In the genomic region with DNA sequence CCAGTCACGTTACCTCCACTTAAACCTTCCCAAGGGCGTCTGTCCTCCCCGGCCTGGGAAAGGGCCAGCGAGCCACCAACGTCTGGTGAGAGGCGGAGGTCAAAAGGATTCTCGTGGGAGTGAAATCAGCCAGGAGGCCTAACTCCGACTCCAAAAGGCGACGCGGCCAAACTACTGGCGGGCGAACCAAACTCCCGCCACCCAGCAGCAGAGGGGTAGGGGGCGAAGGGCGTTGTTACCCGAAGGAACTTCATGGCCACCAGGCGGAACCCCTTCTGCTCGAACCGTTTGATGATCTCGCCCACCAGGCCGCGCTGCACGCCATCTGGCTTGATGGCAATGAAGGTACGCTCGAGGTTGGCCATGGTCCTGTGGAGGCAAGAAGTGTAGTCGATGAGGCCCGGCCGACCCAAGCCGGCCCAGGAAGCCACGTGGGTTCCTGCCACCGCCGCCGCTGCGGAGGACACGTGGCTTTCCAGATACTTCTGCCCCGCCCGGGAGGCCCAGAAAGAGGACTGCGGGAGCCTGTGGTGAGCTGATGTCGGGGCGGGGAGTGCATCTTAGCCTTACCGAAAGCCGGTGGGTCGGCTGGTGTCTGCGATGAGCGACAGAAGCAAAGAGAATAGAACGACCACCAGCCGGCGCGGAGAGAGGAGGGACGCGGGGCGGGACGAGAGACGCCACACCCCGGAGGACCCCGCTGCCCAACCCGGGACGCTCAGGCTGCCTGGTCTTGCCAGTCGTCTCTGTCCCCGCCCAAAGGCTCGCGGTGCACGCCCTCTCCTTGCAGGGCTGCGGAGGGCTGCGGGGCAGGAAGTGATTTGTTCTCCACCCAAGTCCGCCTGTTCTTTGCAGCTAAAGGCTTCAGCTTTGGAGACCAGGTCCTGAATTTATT, we compare ENCODE assay signal across 8 mouse cellular contexts. TPM values are rescaled to one million over a fixed set of nuclear protein-coding genes. Genes with fewer than 3 reads are reported as not detected.
A peak's percentile ranks its signal among the peaks of the same experiment; 100 is the strongest.
DNase-seq lines count a peak whose midpoint lies in the region; ATAC-seq and TF ChIP-seq lines count a peak whose summit lies in the region.

No protein-coding gene starts in this region.

- H3K9me3 ChIP-seq in MEL (replicated peaks; ENCODE audit: insufficient read depth, low read length) = no peaks in the 10 kb centered on the region
- H3K9me3 ChIP-seq in forebrain, embryonic 16.5 days (ENCODE audit: control insufficient read depth, low read length) = no peaks in the 10 kb centered on the region
- no peaks in the 10 kb centered on the region for H3K9me3 ChIP-seq in neural tube, embryonic 15.5 days (replicated peaks)

- peaks cover 13 to 23% of the 10 kb centered on the region in 2 experiments for H3K36me3 ChIP-seq in MEL (ENCODE audit: control insufficient read depth in 1 of 2, insufficient read depth in 2 of 2, low read length in 2 of 2)
- H3K36me3 ChIP-seq in forebrain, embryonic 16.5 days (ENCODE audit: control insufficient read depth, insufficient read depth) = peaks cover 23% of the 10 kb centered on the region
- H3K36me3 ChIP-seq in neural tube, embryonic 15.5 days = peaks cover 45% of the 10 kb centered on the region

- ATAC-seq in forebrain, embryonic 16.5 days = peak; percentile 98
- peak; percentile 97 for ATAC-seq in neural tube, embryonic 15.5 days (ENCODE audit: low FRiP score)

- H3K27ac ChIP-seq in MEL (ENCODE audit: control insufficient read depth, low read depth, low read length) = peak overlapping the region; percentile 83
- H3K27ac ChIP-seq in forebrain, embryonic 16.5 days (ENCODE audit: low read length) = peak overlapping the region; percentile 87
- peak overlapping the region; percentile 92 for H3K27ac ChIP-seq in layer of hippocampus, adult 2 months
- peak overlapping the region; percentile 86 for H3K27ac ChIP-seq in neural tube, embryonic 15.5 days (replicated peaks)

- peak overlapping the region; percentile 75 for H3K4me2 ChIP-seq in forebrain, embryonic 16.5 days (ENCODE audit: low read length)
- peak overlapping the region; percentile 95 for H3K4me2 ChIP-seq in neural tube, embryonic 15.5 days

- peak; percentile 49 to 91; a peak in 3 of 4 replicates for TF ChIP-seq POLR2A in MEL (IDR thresholded peaks at IDR 0.05; ENCODE audit: control insufficient read depth in 1 of 2, insufficient read depth in 1 of 2, low read depth in 1 of 2, low read length in 2 of 2, poor library complexity in 1 of 2)
- peak; percentile 66; the same call in 1 of the 2 replicates for TF ChIP-seq POLR2A in lung, adult 2 months (IDR thresholded peaks at IDR 0.05; ENCODE audit: borderline replicate concordance, extremely low read depth, low read depth, low read length)

- no peak for TF ChIP-seq RAD21 in MEL (IDR thresholded peaks at IDR 0.05; ENCODE audit: low read depth, low read length)

- peak overlapping the region; percentile 87 for H3K9ac ChIP-seq in MEL (ENCODE audit: control insufficient read depth, low read depth, low read length, poor library complexity, severe bottlenecking)
- H3K9ac ChIP-seq in forebrain, embryonic 16.5 days (replicated peaks; ENCODE audit: low read depth, low read length) = peak overlapping the region; percentile 70
- H3K9ac ChIP-seq in neural tube, embryonic 15.5 days (replicated peaks) = peak overlapping the region; percentile 69

- no peak for TF ChIP-seq EP300 in MEL (IDR thresholded peaks at IDR 0.05; ENCODE audit: low read depth in 1 of 2, low read length in 2 of 2)

- peaks cover 0 to 33% of the 10 kb centered on the region in 2 experiments; a peak in 3 of 4 replicates for H3K4me1 ChIP-seq in MEL (ENCODE audit: control insufficient read depth in 1 of 2, insufficient read depth in 2 of 2, low read length in 2 of 2)
- peaks cover 18% of the 10 kb centered on the region for H3K4me1 ChIP-seq in forebrain, embryonic 16.5 days (replicated peaks; ENCODE audit: control insufficient read depth, insufficient read depth, low read length)
- peaks cover 13% of the 10 kb centered on the region for H3K4me1 ChIP-seq in lung, adult 2 months (ENCODE audit: control insufficient read depth, insufficient read depth, low read length)
- peaks cover 38% of the 10 kb centered on the region for H3K4me1 ChIP-seq in neural tube, embryonic 15.5 days

- H3K4me3 ChIP-seq in MEL (ENCODE audit: control insufficient read depth in 1 of 2, insufficient read depth in 1 of 2, low read depth in 2 of 2, low read length in 2 of 2) = peak overlapping the region; percentile 83 to 98
- H3K4me3 ChIP-seq in forebrain, embryonic 16.5 days (replicated peaks; ENCODE audit: low read length) = peak overlapping the region; percentile 71
- peak overlapping the region; percentile 87 for H3K4me3 ChIP-seq in layer of hippocampus, adult 2 months
- peak overlapping the region; percentile 81 for H3K4me3 ChIP-seq in lung, adult 2 months (replicated peaks; ENCODE audit: extremely low read depth, low read depth, low read length)
- peak overlapping the region; percentile 61 for H3K4me3 ChIP-seq in neural tube, embryonic 15.5 days (replicated peaks)

- WGBS in forebrain, embryonic 16.5 days = under 1% methylated on average over 66 of the region's 67 CpGs
- under 1% methylated on average over 67 of the region's 67 CpGs for WGBS in lung, adult 2 months
- WGBS in neural tube, embryonic 15.5 days = under 1% methylated on average over 54 of the region's 67 CpGs

- no peaks in the 10 kb centered on the region for H3K27me3 ChIP-seq in MEL (ENCODE audit: control insufficient read depth in 1 of 2, insufficient read depth in 2 of 2, low read length in 2 of 2)
- no peaks in the 10 kb centered on the region for H3K27me3 ChIP-seq in forebrain, embryonic 16.5 days (replicated peaks; ENCODE audit: control insufficient read depth, insufficient read depth, low read length)
- no peaks in the 10 kb centered on the region for H3K27me3 ChIP-seq in neural tube, embryonic 15.5 days (replicated peaks)

- intact Hi-C loops in heart, postnatal 36 days (cut with DNase I) = loop anchor here (5.0 kb wide), 1 partner anchor 42 kb away; a partner anchor contains a TSS

- no peak for TF ChIP-seq CTCF in MEL (IDR thresholded peaks at IDR 0.05 in 2 of 3, conservative IDR thresholded peaks at IDR 0.05 in 1 of 3; ENCODE audit: control insufficient read depth in 1 of 3, insufficient read depth in 1 of 3, low read depth in 2 of 3, low read length in 3 of 3, poor library complexity in 1 of 3, severe bottlenecking in 1 of 3)
- TF ChIP-seq CTCF in layer of hippocampus, adult 2 months (conservative IDR thresholded peaks at IDR 0.05) = peak; percentile 49
- no peak for TF ChIP-seq CTCF in lung, adult 2 months (IDR thresholded peaks at IDR 0.05; ENCODE audit: insufficient read depth, low read length)

- peak; percentile 98 for DNase-seq in MEL (ENCODE audit: low read depth, low spot score)
- peak; percentile 80 to 88 for DNase-seq in cerebellum, adult 18-20 months
- DNase-seq in heart, postnatal 36 days = peak; percentile 89 to 94
- DNase-seq in layer of hippocampus, adult 2 months (ENCODE audit: low spot score in 2 of 2) = peak; percentile 87 to 92
- peak; percentile 92 for DNase-seq in lung, adult 2 months
- peak; percentile 91 for DNase-seq in testis, postnatal 14 days (ENCODE audit: low spot score)

- H3K79me2 ChIP-seq in MEL (ENCODE audit: control insufficient read depth, insufficient read depth, low read length, poor library complexity) = peaks cover 26% of the 10 kb centered on the region

TF ChIP-seq in MEL, 35 proteins besides CTCF, POLR2A, EP300 and RAD21 (continues in another document):
- TF ChIP-seq RCOR1 (IDR thresholded peaks at IDR 0.05; ENCODE audit: low read depth, low read length) = peak; percentile 57; the same call in 1 of the 2 replicates
- peak; percentile 77 for TF ChIP-seq ELF1 (IDR thresholded peaks at IDR 0.05; ENCODE audit: low read depth, low read length)

RNA-seq across cellular contexts. Expression of a gene that starts 0.6 kb away (rescaled TPM):
- total RNA-seq in MEL (2012; rRNA removed) = 530 and 612 TPM in 2 replicates
- polyA plus RNA-seq in MEL (2012; ENCODE audit: insufficient read depth in 1 of 2, insufficient read length in 2 of 2, low read depth in 1 of 2, low replicate concordance in 2 of 2, missing spikeins in 1 of 2) = 100 to 1,000 TPM in 1 of 2 experiments, not detected in 1; 126 TPM
- polyA plus RNA-seq in forebrain, embryonic 16.5 days (2015; fragmentation: Nextera tagmentation; extraction: Ambion mirVana) = 86.5 and 106 TPM in 2 replicates
- total RNA-seq in heart, postnatal 36 days (2021) = 1,000 to 10,000 TPM; 1,044 to 1,128 TPM
- total RNA-seq in layer of hippocampus, adult 2 months (2021) = 100 to 1,000 TPM in 1 of 2 experiments, 10 to 100 TPM in 1; 80.1 to 110 TPM
- polyA plus RNA-seq in lung, adult 2 months (2012; rRNA removed) = 107 and 124 TPM in 2 replicates
- polyA plus RNA-seq in neural tube, embryonic 15.5 days (2015; fragmentation: Nextera tagmentation; extraction: Ambion mirVana) = 101 and 107 TPM in 2 replicates

RNA-seq across cellular contexts. Expression of a gene that starts 12.6 kb away (rescaled TPM):
- 673 and 732 TPM in 2 replicates for total RNA-seq in MEL (2012; rRNA removed)
- 100 to 1,000 TPM in 1 of 2 experiments, not detected in 1; 760 TPM for polyA plus RNA-seq in MEL (2012; ENCODE audit: insufficient read depth in 1 of 2, insufficient read length in 2 of 2, low read depth in 1 of 2, low replicate concordance in 2 of 2, missing spikeins in 1 of 2)
- 347 and 368 TPM in 2 replicates for polyA plus RNA-seq in forebrain, embryonic 16.5 days (2015; fragmentation: Nextera tagmentation; extraction: Ambion mirVana)
- 10 to 100 TPM; 16.3 to 18.0 TPM for total RNA-seq in heart, postnatal 36 days (2021)
- 100 to 1,000 TPM in 1 of 2 experiments, 10 to 100 TPM in 1; 96.8 to 111 TPM for total RNA-seq in layer of hippocampus, adult 2 months (2021)
- 8.2 and 8.5 TPM in 2 replicates for polyA plus RNA-seq in lung, adult 2 months (2012; rRNA removed)
- 377 and 385 TPM in 2 replicates for polyA plus RNA-seq in neural tube, embryonic 15.5 days (2015; fragmentation: Nextera tagmentation; extraction: Ambion mirVana)

RNA-seq across cellular contexts. Expression of a gene that starts 12.8 kb away (rescaled TPM):
- 210 and 253 TPM in 2 replicates for total RNA-seq in MEL (2012; rRNA removed)
- 100 to 1,000 TPM in 1 of 2 experiments, not detected in 1; 131 TPM for polyA plus RNA-seq in MEL (2012; ENCODE audit: insufficient read depth in 1 of 2, insufficient read length in 2 of 2, low read depth in 1 of 2, low replicate concordance in 2 of 2, missing spikeins in 1 of 2)
- 267 and 357 TPM in 2 replicates for polyA plus RNA-seq in forebrain, embryonic 16.5 days (2015; fragmentation: Nextera tagmentation; extraction: Ambion mirVana)
- 10 to 100 TPM; 10.0 to 12.0 TPM for total RNA-seq in heart, postnatal 36 days (2021)
- total RNA-seq in layer of hippocampus, adult 2 months (2021) = 10 to 100 TPM; 68.7 to 75.0 TPM
- polyA plus RNA-seq in lung, adult 2 months (2012; rRNA removed) = 42.7 and 73.7 TPM in 2 replicates
- 321 and 363 TPM in 2 replicates for polyA plus RNA-seq in neural tube, embryonic 15.5 days (2015; fragmentation: Nextera tagmentation; extraction: Ambion mirVana)

RNA-seq across cellular contexts. Expression of a gene that starts 40.4 kb away (rescaled TPM):
- total RNA-seq in MEL (2012; rRNA removed) = 19.1 and 20.6 TPM in 2 replicates
- polyA plus RNA-seq in MEL (2012; ENCODE audit: insufficient read depth in 1 of 2, insufficient read length in 2 of 2, low read depth in 1 of 2, low replicate concordance in 2 of 2, missing spikeins in 1 of 2) = 100 to 1,000 TPM in 1 of 2 experiments, 10 to 100 TPM in 1; 18.9 to 279 TPM
- polyA plus RNA-seq in forebrain, embryonic 16.5 days (2015; fragmentation: Nextera tagmentation; extraction: Ambion mirVana) = 99.1 and 108 TPM in 2 replicates
- total RNA-seq in heart, postnatal 36 days (2021) = 100 to 1,000 TPM; 147 to 159 TPM
- 100 to 1,000 TPM; 213 to 217 TPM for total RNA-seq in layer of hippocampus, adult 2 months (2021)
- polyA plus RNA-seq in lung, adult 2 months (2012; rRNA removed) = 23.1 and 33.9 TPM in 2 replicates
- 64.9 and 71.1 TPM in 2 replicates for polyA plus RNA-seq in neural tube, embryonic 15.5 days (2015; fragmentation: Nextera tagmentation; extraction: Ambion mirVana)

Comparison
In these comparisons a context has a peak if more than half of its experiments do, and no peak if none do; other contexts are left out.
1. Peak in every context shown above with its lines: DNase-seq, ATAC-seq, H3K4me3 ChIP-seq and H3K27ac ChIP-seq.